Mouse (Mus musculus) heart, postnatal 0 days (tissue): Measurements from ENCODE around the gene Kcnn3.

ENCODE experiments used
- CTCF ChIP-seq: IDR thresholded peaks from 2 replicates; pipeline ENCODE4 v1.5.1; 2016; ENCODE audit warnings: antibody characterized with exemption, control low read depth, low read depth
- EP300 ChIP-seq: IDR thresholded peaks from 2 replicates; pipeline ENCODE4 v1.6.1; 2016; ENCODE audit warnings: antibody characterized with exemption, low read depth

DNA sequence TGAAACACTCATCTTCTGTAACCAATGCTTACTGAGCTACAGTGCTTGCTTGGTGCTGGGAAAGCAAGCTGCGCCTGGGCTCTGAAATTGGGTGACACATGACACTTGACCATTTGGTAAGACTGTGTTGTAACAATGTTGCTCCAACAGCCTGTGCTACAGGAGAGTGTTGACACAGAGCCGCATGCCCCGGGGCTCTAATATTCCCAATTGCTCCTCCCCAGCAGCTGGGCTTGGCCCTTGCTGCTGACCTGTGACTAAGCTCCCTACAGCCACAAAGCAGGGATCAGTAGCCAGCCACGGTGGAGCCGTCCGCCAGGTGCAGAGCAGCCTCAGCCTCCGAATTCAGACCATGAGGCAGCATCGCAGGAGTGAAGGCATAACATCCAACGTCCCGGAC, 58.8 kb downstream of the Kcnn3 start:
- TF ChIP-seq CTCF (no peak), EP300 (no peak)
